Mouse (Mus musculus) right cerebral cortex, postnatal 14 days (tissue): ENCODE results near the gene Lama1.
A peak's percentile ranks its signal among the peaks of the same experiment; 100 is the strongest.

Source experiments
- DNase-seq: peaks from one replicate; pipeline ENCODE4 v3.0.0; 2022

Gene Lama1

GRCm38 (mm10) chr17:67696694-67697386 lies at the start of gene Lama1:
Lama1 (plus strand) TSS chr17:67697259.
- peak; percentile 57 for DNase-seq

GRCm38 (mm10) chr17:67651506-67651905 lies 45.6 kb upstream of the Lama1 start:
- DNase-seq: peak; percentile 35

DNA sequence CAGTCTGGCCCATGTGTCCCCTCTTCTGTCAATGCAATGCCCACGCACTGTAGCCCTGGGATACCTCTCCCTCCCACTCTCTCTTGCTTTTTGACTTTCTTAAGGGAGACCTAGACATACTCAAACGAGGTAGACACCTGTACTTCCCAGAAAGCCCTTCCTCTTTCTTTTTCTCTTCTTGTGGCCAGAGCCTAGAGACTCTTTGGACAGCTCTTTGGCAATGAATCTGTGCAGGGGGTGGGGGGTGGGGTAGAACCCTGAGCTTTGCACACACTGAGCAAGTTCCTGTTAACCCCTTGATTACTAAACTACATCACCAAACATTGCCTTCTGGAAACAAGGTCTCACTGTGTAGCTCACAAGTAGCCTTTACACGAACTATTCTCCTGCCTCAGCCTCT lies 32.8 kb upstream of the Lama1 start:
- DNase-seq: no peak

DNA sequence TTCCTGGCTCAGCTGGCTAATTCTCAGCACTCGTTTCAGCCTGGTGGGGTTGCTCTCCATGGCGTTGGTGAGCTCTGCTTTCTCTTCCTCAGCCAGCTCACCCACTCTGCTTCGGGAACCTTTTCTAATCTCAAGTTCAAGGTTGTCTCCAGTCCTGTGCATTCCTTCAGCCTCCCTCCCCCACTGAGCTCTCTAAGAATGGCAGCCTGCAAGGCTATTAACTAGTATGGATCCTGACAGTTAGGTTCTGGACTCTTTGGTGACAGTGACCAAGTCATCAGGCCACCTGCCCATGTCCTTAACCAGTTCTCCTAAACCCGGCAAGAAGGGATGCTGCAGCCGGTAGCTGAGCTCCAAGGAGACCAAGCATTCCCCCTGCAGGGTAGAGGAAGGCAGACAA lies 30.1 kb upstream of the Lama1 start:
- no peak for DNase-seq

DNA sequence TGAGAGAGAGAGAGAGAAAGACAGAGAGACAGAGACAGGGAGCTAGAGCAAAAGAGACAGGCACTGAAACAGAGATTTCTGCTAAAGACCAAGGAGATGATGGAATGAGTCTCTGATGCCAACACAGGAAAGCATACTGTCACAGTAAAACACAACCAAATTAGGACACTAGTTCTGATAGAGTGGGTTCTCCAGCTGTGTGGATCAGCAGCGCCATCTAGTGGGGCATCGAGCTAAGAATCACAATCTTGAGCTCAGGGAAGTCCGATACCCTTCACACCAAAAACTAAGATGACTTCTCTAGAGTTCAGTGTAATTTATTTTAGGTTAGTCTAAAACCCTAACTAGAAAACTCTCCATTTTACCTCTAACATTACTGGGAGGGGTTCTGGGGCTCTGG lies 29.1 kb upstream of the Lama1 start:
- DNase-seq: peak; percentile 76

DNA sequence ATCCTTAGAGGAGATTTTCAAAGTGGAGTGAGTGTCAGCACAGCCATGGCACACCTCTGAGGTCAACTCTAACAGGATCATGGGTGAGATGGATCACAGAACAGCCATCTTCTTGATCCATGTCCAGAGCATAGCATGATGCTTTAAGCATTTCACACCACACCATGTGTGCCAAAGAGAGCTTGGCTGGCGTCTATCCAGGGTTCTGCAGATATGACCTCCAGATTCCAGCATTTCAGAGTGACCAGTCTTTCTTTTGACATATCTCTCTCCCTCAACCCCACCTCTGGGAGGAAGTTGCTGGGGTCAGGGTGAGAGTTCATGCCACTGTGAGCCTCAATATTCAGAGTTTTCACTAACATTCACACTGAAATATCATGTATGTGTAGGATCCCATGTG lies 18.5 kb upstream of the Lama1 start:
- no peak for DNase-seq

- DNase-seq: no peak
These were observed 16.0 kb upstream of the Lama1 start for GRCm38 (mm10) chr17:67681084-67681483.

DNA sequence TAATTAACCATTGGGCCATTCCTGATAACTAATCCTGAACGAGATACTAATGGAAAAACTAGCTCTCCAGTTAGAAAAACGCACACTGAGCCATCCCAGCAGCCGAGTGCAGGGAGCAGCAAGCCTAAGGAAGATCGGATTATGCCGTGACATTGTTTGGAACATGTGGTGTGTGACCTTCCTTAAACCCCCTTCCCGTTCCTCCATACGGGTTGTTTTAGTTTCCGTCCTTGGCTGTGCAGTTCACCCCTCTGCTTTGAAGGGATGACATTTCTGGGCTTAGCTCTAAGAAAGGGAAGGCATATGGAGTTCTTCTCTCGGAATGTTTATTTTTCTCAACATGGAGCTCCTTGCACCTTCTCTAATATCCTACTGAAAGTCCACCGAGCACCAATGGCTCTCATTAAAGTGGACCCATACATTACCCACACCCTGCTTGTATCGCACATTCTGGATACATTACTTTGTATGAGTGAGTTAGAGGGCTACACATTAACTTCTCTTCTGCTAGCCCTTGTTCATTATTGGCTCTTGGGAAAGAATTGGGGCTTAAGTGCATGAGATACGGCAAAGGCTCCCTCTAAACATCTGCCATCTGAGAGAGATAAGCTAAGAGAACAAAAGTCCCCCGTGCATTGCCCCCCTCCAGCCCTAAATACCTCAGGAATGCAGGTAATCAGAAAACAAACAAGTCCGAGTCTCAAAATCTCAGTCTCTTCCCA lies 11.9 kb upstream of the Lama1 start:
- no peak for DNase-seq

DNA sequence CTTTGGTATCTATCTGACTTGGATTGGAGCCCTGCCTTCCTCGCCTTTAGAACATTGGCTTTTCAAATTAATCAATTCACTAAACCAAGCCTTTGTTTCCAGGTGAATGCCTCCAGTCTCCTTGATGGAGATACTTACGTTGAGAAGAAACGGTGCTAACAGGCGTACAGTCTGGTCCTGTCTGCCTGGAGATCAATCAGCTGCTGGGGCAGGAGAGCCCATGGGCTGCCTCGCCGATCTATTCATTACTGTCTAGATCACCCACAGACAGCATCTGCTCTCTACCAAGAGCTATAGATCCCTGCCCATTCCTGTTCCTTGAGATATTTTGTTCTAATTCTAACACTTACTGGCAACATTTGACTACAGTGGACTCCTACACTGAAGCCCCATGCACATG lies 9.6 kb upstream of the Lama1 start:
- no peak for DNase-seq

- no peak for DNase-seq
These were observed 6.4 kb upstream of the Lama1 start for GRCm38 (mm10) chr17:67690689-67691088.

DNA sequence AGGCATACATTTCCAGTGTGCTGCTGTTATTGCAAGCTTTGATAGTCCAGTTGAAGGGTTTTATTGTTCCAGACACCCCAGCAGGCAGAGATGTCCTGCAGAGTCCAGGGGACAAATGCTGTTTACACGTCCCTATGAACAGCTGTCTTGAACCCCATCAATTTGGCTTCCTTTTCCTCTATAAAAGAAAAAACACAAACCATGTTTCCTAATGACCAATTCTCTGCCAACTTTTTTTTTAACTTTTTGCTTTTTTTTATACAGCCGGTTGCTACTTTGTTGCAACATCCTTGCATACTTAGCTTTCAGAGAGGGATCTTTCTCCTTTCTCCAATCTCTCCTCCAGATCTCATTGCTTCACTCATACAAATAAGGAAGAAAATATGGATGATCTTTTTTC lies 4.4 kb upstream of the Lama1 start:
- no peak for DNase-seq

- no peak for DNase-seq
These were observed 3.2 kb upstream of the Lama1 start for GRCm38 (mm10) chr17:67693861-67694260.

- DNase-seq: peak; percentile 12
These were observed 417 bp downstream of the Lama1 start for GRCm38 (mm10) chr17:67697461-67697891.

DNA sequence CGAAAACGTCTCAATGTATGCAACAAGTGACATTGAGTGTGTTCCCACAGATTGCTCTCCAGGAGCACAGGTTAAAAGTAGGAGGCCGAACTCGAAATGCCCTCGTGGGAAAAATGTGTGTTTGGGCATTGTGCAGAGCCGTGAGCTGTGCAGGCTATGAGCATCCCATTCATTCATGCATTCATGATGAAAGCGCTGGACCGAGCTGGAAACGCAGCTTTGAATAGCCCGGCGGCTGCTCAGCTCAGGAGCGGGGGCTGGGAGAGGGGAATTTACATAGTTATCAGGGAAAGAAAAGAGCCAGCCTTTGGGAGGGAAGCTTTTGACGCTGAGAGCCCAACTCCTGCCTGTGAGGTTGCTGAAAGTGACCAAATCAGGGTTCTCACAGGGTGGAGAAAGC lies 1.2 kb downstream of the Lama1 start:
- DNase-seq: peak; percentile 20

- DNase-seq: no peak
These were observed 4.7 kb downstream of the Lama1 start for GRCm38 (mm10) chr17:67701761-67702160.

GRCm38 (mm10) chr17:67702941-67703340 lies 5.9 kb downstream of the Lama1 start:
- no peak for DNase-seq

DNA sequence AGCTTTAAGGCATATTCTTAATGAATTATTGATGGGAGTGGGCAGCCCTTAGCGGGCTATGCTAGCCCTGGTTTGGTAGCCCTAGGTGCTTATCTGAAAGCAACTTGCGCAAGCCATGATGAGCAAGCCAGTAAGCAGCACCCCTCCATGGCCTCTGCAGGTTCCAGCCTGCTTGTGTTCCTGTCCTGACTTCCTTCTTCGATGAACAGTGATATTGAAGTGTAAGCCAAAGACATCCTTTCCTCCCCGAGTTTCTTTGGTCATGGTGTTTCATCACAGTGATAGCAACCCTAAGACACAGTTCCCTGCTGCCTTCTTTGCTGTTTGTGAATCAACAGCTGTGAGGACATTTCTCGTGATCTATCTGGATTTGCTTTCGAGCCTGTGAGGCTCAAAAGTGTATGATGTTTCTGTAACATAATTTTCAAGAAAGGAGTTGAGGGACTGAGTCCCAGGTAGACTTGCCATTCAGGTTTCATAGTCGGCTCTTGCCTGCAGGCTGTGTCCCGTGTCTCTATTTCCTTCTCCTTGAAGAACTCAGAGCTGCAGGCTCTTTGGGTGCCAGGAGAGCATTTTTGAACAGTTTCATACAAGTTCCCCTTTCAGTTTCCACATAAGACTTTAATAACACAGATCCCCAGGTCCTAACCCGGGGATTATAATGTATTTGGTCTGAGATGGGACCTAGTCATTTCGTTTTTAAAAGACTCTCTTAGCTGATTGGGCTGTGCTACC lies 8.1 kb downstream of the Lama1 start:
- no peak for DNase-seq

GRCm38 (mm10) chr17:67706372-67706771 lies 9.3 kb downstream of the Lama1 start:
- DNase-seq: no peak

DNA sequence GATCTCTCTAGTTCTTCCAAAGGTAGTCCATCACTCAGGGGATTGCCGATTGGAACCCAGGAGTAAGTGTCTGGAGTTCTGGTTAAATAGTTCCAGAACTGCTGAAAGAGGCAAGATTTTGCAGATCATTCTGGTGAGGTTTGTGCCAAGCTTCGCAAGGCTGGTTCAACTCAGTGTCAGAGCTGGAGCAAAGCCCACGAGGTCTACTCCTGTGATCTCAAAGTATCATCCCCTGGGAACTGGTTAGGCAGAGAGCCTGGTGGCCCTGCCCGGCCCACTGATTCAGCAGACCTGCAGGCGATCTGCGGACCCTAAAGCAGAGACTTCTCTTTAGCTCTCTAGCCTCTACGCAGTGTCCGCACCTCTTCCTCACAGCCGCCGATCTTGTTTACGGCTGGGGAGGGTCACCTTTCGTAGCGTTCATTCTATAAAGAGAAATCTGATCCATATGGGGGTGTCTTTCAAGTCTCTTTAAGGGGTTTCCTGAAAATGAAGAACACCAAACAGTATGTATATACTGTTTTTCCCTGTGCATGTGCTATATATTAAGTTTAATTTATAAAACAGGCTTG lies 10.8 kb downstream of the Lama1 start:
- DNase-seq: no peak

DNA sequence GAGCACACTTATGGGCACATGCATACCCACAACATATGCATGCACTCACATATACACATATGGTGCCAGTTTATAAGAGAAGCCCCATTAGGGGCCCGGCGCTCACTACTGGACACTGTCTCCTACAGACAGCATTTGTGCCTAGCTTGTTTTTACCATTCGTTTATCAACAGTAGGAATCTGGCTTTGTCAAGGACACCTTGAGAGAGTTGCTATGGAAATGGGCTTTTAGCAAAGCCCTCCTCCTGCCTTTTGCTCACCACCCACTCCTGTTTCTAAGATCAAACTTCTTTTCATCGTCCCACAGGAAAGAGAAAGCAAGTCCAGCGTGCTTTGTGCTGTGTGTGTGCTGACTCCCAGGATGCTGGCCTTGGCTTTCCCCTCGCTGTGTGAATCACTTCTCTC lies 13.3 kb downstream of the Lama1 start:
- no peak for DNase-seq

DNA sequence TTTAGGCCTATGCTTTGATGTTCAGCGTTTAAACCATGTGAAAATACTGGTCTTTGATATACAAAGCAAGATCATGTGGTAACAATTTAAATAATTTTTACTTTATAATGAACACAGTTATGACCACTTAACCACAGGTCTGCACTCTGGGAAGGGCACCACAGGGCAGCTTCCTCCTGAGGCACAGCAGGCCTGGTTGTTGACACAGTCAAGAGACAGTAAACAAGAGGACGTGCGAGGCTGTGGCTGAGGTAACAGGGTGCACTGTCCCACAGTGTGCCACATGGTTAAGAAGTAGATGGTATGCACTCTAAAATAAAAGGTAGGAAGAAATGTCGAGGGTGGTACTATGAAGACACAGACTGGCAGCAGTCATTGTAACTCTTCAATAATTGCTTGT lies 14.3 kb downstream of the Lama1 start:
- no peak for DNase-seq

DNA sequence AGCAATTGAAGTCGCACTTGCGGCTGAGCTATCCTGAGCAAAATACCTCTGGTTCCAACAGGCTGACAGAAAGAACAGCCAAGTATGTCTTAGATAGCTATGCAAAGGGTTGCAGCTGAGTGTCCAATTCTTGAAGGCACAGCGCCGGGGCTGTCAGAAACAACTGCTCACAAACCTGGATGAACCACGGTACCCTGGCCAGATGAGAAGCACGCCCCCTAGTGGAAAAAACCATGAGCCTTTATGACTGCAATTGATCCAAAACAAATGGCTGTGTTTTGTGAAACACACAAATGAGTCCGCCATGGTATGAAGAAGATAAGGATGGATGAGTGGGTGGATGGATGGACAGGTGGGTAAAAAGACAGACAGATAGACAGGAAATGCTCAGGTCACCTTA lies 15.9 kb downstream of the Lama1 start:
- no peak for DNase-seq

DNA sequence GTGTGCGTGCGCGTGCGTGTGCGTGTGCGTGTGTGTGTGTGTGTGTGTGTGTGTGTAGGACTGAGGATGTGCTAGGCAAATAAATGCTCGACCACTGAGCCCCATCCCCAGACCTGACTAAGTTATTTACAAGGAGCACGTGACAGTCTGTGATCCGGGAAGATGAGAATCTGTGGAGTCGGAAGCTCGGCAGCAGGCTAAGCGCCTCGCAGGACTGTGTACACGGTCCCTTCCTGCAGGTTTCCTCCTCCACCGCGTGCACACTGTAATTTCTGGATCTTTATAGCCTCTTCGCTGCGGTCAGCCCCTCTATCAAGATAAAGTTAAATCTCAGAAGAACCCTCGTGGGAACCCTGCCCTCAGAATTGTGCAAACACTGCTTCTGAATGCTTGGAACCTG lies 18.4 kb downstream of the Lama1 start:
- no peak for DNase-seq

GRCm38 (mm10) chr17:67722055-67722454 lies 25.0 kb downstream of the Lama1 start:
- no peak for DNase-seq
